Mouse (Mus musculus) lung, postnatal 4 days (tissue): ENCODE data around the gene Lsmem1.

Source experiments
- DNase-seq, 2 experiments: peaks; one replicate each; pipeline ENCODE4 v3.0.0; 2021

Gene Lsmem1

GRCm38 (mm10) chr12:40199302-40199701 is at the start of gene Lsmem1:
Gene Lsmem1 (minus strand): TSS chr12:40199490.
- DNase-seq = no peak

DNA sequence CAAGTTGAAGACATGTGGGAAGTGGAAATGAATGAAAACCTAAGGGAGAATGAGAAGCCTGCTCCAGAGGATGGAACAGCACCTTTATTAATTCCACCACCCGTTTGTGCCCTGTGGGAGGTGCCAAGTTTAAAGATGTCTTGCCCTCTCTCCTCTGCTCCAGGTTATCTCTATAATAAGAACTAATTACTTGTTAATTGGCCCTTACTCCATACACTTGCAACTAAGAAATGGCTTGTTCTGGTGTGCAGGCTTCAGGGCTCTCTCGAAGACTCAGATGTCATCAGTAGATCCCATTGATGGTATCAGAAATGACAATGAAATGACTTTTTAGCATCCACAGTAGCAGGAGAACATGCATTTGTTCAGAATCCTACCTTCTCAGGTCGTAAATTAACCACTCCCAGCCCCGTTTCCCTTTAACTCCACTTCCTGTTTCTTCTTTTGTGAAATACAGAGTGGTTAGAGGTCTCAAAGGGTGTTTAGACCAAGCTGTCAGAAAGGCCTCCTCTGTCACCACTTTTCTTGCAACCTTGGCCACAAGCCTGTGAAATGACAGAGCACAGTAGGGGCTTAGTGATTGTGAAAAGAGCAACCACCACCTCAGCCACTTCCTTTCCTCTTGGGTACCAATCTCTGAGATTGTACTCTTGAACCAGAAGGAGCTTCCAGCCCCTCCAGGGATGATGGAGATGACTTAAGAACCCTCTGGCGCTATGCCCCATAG is 49.3 kb upstream of the Lsmem1 start, which contains the start of gene Ifrd1:
TSS of gene Ifrd1 (minus strand) at position 51 of the 727 bp plus-strand sequence.
- peak; percentile 23 to 45 for DNase-seq

DNA sequence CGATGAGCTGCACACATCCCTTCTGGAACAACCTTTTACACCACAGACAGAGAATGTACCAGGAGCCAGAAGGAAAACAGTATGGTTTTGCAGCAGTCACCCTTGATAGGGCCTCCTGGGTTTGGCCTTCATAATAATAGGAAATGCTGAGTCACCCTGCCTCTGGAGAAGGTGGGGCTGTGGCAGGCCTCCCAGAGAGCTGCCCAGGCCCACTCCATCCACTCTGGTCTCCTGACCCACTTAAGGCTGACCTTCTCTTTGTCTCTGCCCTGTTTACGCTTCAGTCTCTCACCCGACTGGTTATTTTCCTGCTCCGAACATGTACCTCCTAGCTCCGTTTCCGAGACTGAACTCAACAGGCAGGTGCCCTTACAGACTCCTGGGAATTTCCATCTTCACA is 48.7 kb upstream of the Lsmem1 start:
- peak; percentile 54 to 74 for DNase-seq

DNA sequence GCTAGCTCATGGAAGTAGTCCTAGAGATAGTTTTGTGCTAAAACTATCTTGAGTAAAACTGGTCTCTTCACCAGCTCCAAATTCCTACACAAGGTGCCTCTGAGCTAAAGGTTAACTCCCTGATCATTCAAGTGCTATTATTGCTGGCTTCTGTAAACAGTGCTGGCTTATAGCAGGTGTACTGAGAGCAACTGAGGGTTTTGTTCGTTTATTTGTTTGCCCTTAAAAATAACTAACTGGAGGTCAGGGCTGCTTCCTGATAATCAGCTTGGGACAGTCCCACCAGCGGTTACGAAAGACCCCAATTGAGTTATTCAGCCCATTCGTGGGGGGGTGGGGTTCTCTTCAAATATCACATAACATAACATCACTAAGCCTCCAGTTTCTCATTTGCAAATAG is 48.1 kb upstream of the Lsmem1 start:
- DNase-seq = no peak

- no peak for DNase-seq
These were observed 46.2 kb upstream of the Lsmem1 start for GRCm38 (mm10) chr12:40245434-40245970.

DNA sequence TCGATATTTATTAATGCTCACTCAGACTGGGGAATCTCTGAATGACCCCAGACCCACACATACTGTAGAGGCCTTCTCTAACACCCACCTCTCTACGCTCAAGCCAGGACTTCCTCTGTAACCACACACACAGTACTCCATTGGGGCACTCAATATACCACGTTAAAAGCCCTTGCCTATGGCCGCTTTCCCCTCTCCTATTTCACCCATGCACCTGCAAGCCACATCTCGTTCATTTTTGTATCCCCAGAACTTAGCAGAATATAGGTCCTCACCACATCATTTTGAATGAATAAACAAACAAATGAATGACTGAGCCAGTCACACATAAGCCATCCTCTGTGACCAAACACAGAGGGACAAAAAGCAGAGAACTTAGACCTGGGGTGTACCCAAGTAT is 45.6 kb upstream of the Lsmem1 start:
- no peak for DNase-seq

- DNase-seq = peak; percentile 60 to 75
These were observed 44.5 kb upstream of the Lsmem1 start for GRCm38 (mm10) chr12:40243821-40244221.

GRCm38 (mm10) chr12:40243241-40243640 is 44.0 kb upstream of the Lsmem1 start:
- no peak for DNase-seq

GRCm38 (mm10) chr12:40239161-40239560 is 39.9 kb upstream of the Lsmem1 start:
- DNase-seq = no peak

- DNase-seq = no peak
These were observed 32.9 kb upstream of the Lsmem1 start for GRCm38 (mm10) chr12:40232231-40232630.

DNA sequence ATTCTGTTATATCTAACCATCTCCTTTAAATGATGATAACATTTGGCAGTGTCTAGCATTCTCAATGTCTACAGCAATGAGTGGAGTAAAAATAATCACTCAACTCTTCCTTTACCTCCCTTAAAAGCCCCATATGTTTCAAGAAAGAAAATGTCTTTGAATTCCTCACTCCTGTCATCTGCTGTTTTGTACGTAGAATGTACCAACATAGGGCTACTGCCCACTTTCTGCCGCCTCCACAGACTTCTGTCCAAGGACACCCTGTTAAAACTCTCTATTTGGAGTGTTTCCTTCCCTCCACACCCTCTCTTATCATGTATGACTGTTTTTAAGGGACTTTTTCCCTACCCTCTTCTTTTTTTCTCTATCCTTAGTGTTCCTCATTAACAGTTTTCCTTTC is 32.3 kb upstream of the Lsmem1 start:
- DNase-seq = no peak

DNA sequence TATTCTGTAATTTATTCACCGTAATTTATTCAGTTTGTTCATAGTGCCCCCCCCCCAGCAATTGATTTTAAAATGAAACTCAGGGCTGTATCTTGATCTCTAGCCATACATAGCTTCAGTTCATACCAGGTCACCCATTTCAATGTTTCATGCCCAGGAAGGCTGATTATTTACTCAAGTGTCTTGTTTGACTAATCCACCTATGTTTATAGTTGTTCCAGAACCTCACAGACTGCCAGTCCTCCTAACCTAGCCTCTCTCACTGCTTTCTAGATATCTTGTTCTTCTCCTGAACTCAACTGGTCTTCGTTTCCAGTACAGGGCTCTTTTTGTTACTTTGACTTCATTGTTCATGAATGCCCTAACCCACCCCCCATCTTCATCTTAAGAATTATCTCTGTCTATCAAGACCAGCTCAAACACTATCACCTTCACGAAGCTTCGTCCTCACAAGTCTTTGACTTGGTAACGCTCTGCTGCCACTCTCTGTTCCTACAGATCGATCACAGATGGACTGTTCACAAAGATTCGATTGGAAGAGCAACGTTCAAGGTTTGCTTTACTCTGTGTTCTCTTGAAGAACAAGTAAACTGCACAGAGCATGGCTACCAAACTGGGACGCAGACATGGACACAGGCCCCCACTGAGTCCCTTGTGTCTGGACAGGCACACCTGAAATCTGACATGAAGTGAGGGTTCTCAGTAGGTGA is 25.0 kb upstream of the Lsmem1 start:
- DNase-seq = no peak

GRCm38 (mm10) chr12:40223676-40224075 is 24.4 kb upstream of the Lsmem1 start:
- peak in 1 of 2 experiments; percentile 12 for DNase-seq

DNA sequence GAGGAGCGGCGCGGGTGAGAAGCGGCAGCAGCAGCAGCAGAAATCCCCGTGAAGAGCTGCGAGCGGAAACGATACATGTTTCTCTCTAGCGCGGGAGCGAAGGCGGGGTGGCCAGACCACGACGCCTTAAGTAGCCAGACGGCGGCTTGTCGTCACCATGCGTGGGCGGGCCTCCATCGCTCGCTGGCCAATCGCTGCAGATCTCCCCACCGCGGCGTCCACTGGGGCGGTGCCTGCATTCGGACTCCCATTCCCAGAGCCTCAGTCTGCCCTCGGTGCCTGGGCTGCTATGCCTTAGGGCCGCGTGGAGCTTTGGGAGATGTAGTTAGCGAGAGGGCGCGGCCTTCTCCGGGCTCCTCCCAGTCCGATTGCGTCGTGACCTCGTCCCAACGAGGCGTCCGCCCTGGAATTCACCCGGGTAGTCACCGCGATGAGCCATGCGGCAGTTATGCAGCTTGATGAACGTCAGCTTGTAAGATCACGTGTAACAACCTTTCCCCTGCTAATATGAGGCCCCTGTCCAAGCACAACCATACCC is 23.9 kb upstream of the Lsmem1 start:
- peak; percentile 99 for DNase-seq

- peak; percentile 95 to 99 for DNase-seq
These were observed 23.2 kb upstream of the Lsmem1 start for GRCm38 (mm10) chr12:40222251-40223081.

- no peak for DNase-seq
These were observed 22.3 kb upstream of the Lsmem1 start for GRCm38 (mm10) chr12:40221611-40222010.

- no peak for DNase-seq
These were observed 21.6 kb upstream of the Lsmem1 start for GRCm38 (mm10) chr12:40220896-40221295.

DNA sequence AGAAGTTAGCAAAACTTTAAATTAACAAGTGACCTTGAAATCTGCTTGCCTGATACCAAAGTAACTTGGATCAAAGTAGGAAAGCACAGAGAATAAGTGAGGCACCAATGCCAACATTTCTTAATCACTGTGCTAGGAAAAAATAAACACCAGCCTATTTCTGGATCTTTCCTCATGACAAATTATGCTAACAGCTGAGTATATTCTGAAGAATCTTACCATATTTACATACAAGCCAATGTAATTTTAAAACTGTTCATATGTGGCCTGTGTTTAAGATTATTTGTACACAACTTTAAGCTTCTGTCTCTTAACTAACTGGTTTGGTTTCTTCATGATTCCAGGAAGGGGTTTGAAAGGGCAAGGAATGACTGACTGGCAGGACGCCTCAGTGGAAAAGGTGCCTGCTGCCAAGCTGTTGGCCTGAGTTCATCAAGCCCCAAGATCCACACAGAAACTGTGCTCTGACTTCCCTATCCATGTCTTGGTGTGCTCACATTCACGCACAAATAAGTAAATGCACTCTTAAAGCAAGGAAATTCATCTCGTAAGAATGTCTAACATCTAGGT is 20.8 kb upstream of the Lsmem1 start:
- DNase-seq = peak; percentile 31 to 51

GRCm38 (mm10) chr12:40218430-40218945 is 19.2 kb upstream of the Lsmem1 start:
- DNase-seq = no peak

- no peak for DNase-seq
These were observed 18.5 kb upstream of the Lsmem1 start for GRCm38 (mm10) chr12:40217776-40218175.

- no peak for DNase-seq
These were observed 15.9 kb upstream of the Lsmem1 start for GRCm38 (mm10) chr12:40214888-40215876.
